ENCODE assay signal across 24 mouse cellular contexts in the genomic region with DNA sequence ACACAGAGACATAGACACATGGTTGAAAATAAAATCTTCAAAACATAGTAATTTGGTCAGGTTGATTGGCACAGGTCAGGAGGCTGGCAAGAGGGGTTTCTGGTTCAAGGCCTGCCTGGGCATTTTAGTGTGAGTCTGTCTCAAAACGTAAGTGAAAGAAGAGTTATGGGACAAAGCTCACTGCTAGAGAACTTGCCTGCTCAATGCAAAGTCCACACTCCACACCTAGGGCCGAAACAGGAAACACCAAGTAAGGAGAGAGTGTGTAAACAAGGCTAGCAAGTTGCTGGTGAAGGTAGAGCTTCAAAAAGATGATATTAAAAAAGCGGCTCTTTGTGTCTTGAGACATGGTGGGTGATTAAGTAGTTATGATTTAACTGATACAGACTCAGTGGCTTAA.
A peak's percentile ranks its signal among the peaks of the same experiment; 100 is the strongest.
DNase-seq lines count a peak whose midpoint lies in the region; ATAC-seq and TF ChIP-seq lines count a peak whose summit lies in the region.
"Had no signal": no experiment of that assay in that cellular context is flagged by ENCODE, and none has a peak within 500 bp of the region (broad histone marks: within the 10 kb centered on the region; RNA-seq: fewer than 3 reads in every experiment).

No protein-coding gene starts in this region.

- no peak overlapping the region for H3K9ac ChIP-seq in liver, adult 2 months (ENCODE audit: low read depth, low read length)
- H3K9ac ChIP-seq in liver, embryonic 12.5 days = no peak overlapping the region
- H3K9ac ChIP-seq in intestine, postnatal 0 days (ENCODE audit: low read depth, low read length) = no peak overlapping the region
- H3K9ac ChIP-seq: embryonic facial prominence, embryonic 12.5 days; forebrain, embryonic 13.5 days; forebrain, embryonic 15.5 days had no signal

- H3K4me1 ChIP-seq in liver, adult 2 months (ENCODE audit: control insufficient read depth, insufficient read depth, low read length) = no peaks in the 10 kb centered on the region
- H3K4me1 ChIP-seq in liver, embryonic 12.5 days = no peaks in the 10 kb centered on the region
- peaks cover 3% of the 10 kb centered on the region; the same call in 1 of the 2 replicates for H3K4me1 ChIP-seq in intestine, postnatal 0 days (replicated peaks; ENCODE audit: control insufficient read depth, insufficient read depth, low read length)
- H3K4me1 ChIP-seq in small intestine, adult 2 months (ENCODE audit: control insufficient read depth, insufficient read depth, insufficient read length, low read length) = peaks cover 13% of the 10 kb centered on the region

- no peak for TF ChIP-seq CTCF in liver, adult 2 months (IDR thresholded peaks at IDR 0.05; ENCODE audit: low read depth, low read length)
- TF ChIP-seq CTCF in intestine, postnatal 0 days (IDR thresholded peaks at IDR 0.05; ENCODE audit: low read depth) = no peak
- TF ChIP-seq CTCF in small intestine, adult 2 months (IDR thresholded peaks at IDR 0.05; ENCODE audit: extremely low read depth, insufficient read length, insufficient replicate concordance, low read depth, low read length) = no peak

- no peak overlapping the region for H3K27ac ChIP-seq in liver, adult 2 months (replicated peaks; ENCODE audit: insufficient read depth, low read depth, low read length)
- no peak overlapping the region for H3K27ac ChIP-seq in liver, embryonic 12.5 days
- H3K27ac ChIP-seq in intestine, postnatal 0 days (ENCODE audit: low read depth, low read length) = peak overlapping the region; percentile 22
- H3K27ac ChIP-seq in small intestine, adult 2 months (ENCODE audit: insufficient read depth, low read depth, low read length) = peak overlapping the region; percentile 60
- H3K27ac ChIP-seq: embryonic facial prominence, embryonic 10.5 days; embryonic facial prominence, embryonic 12.5 days; forebrain, embryonic 13.5 days; forebrain, embryonic 15.5 days had no signal

- H3K4me3 ChIP-seq in liver, adult 2 months (ENCODE audit: insufficient read depth, low read depth, low read length) = no peak overlapping the region
- H3K4me3 ChIP-seq in liver, embryonic 12.5 days = no peak overlapping the region
- H3K4me3 ChIP-seq in intestine, postnatal 0 days (ENCODE audit: low read depth, low read length) = no peak overlapping the region
- H3K4me3 ChIP-seq in small intestine, adult 2 months (ENCODE audit: low read depth, low read length) = no peak overlapping the region
- H3K4me3 ChIP-seq: embryonic facial prominence, embryonic 10.5 days; embryonic facial prominence, embryonic 12.5 days; forebrain, embryonic 13.5 days; forebrain, embryonic 15.5 days had no signal

- no peak for TF ChIP-seq POLR2A in liver, adult 2 months (IDR thresholded peaks at IDR 0.05; ENCODE audit: extremely low read depth, insufficient read depth, low read length)
- TF ChIP-seq POLR2A in small intestine, adult 2 months (IDR thresholded peaks at IDR 0.05; ENCODE audit: low read depth, low read length) = no peak

- no peak overlapping the region for H3K4me2 ChIP-seq in liver, embryonic 12.5 days
- H3K4me2 ChIP-seq in intestine, postnatal 0 days (replicated peaks; ENCODE audit: low read depth) = no peak overlapping the region
- H3K4me2 ChIP-seq: embryonic facial prominence, embryonic 12.5 days; forebrain, embryonic 13.5 days; forebrain, embryonic 15.5 days had no signal

- ATAC-seq in liver, embryonic 12.5 days = no peak
- ATAC-seq in intestine, postnatal 0 days = peak; percentile 77
- ATAC-seq: activated CD4-positive, CD25-positive, alpha-beta regulatory T cell, adult 4 months; CD4-positive, CD25-positive, alpha-beta regulatory T cell, adult 4 months; forebrain, embryonic 13.5 days; forebrain, embryonic 15.5 days; Patski had no signal

- no peaks in the 10 kb centered on the region for H3K27me3 ChIP-seq in liver, adult 2 months (ENCODE audit: control insufficient read depth, insufficient read depth, low read length)
- no peaks in the 10 kb centered on the region for H3K27me3 ChIP-seq in liver, embryonic 12.5 days (replicated peaks)
- no peaks in the 10 kb centered on the region for H3K27me3 ChIP-seq in intestine, postnatal 0 days (replicated peaks; ENCODE audit: control insufficient read depth, insufficient read depth, low read length)
- no peaks in the 10 kb centered on the region for H3K27me3 ChIP-seq in small intestine, adult 2 months (ENCODE audit: control insufficient read depth, insufficient read depth, low read length)
- H3K27me3 ChIP-seq: CH12.LX; embryonic facial prominence, embryonic 12.5 days; Patski had no signal

- H3K79me2 ChIP-seq in liver, adult 2 months (ENCODE audit: control insufficient read depth, insufficient read depth, low read length) = peaks cover 2% of the 10 kb centered on the region; the same call in 1 of the 2 replicates

- H3K9me3 ChIP-seq in liver, embryonic 12.5 days (replicated peaks) = 0 out of 2 replicates have a peak, but pooled peaks cover 5% of the 10 kb centered on the region
- H3K9me3 ChIP-seq in intestine, postnatal 0 days (ENCODE audit: control insufficient read depth) = 0 out of 2 replicates have a peak, but pooled peaks cover 3% of the 10 kb centered on the region
- H3K9me3 ChIP-seq: embryonic facial prominence, embryonic 10.5 days; embryonic facial prominence, embryonic 12.5 days had no signal

- H3K36me3 ChIP-seq in liver, adult 2 months (ENCODE audit: control insufficient read depth, insufficient read depth, low read length) = no peaks in the 10 kb centered on the region
- H3K36me3 ChIP-seq in liver, embryonic 12.5 days = no peaks in the 10 kb centered on the region
- H3K36me3 ChIP-seq in intestine, postnatal 0 days (ENCODE audit: control insufficient read depth, insufficient read depth) = no peaks in the 10 kb centered on the region
- no peaks in the 10 kb centered on the region for H3K36me3 ChIP-seq in small intestine, adult 2 months (ENCODE audit: control insufficient read depth, insufficient read depth, low read length)
- H3K36me3 ChIP-seq: forebrain, embryonic 15.5 days; G1E had no signal

- 48% methylated on average over 3 of the region's 3 CpGs for WGBS in liver, adult 2 months
- WGBS in liver, embryonic 12.5 days (ENCODE audit: insufficient replicate concordance) = 67% methylated on average over 3 of the region's 3 CpGs
- 43% methylated on average over 3 of the region's 3 CpGs for WGBS in intestine, postnatal 0 days
- WGBS in small intestine, adult 2 months = 43% methylated on average over 3 of the region's 3 CpGs

- DNase-seq in liver, adult 2 months (ENCODE audit: extremely low read depth, low read depth, low spot score) = peak; percentile 61
- no peak for DNase-seq in cerebellum, adult 11 months
- no peak for DNase-seq in left cerebral cortex, adult 8-10 months (ENCODE audit: low spot score in 2 of 2)
- DNase-seq in urinary bladder, postnatal 10 days (ENCODE audit: low spot score) = no peak
- DNase-seq: adrenal gland, adult 8-10 months; adrenal gland, postnatal 14 days; adrenal gland, postnatal 36 days; B cell, adult 2 months; cerebellum, adult 18-20 months; cerebellum, adult 8-10 months; cerebellum, adult 9-11 months; cerebellum, postnatal 14 days had no signal

Comparison
In these comparisons a context has a peak if more than half of its experiments do, and no peak if none do; other contexts are left out.
1. H3K27ac ChIP-seq: peak in intestine, postnatal 0 days (single experiment) and small intestine, adult 2 months (single experiment); none in liver, adult 2 months (single experiment) and liver, embryonic 12.5 days (single experiment).